In genomic region chr17:35517526-35517925, GRCm38 (mm10) we compare ENCODE assay signal across 7 mouse cellular contexts. TPM values are rescaled to one million over a fixed set of nuclear protein-coding genes. Genes with fewer than 3 reads are reported as not detected.
DNase-seq lines count a peak whose midpoint lies in the region; ATAC-seq and TF ChIP-seq lines count a peak whose summit lies in the region.

No protein-coding gene starts in this region.

- 6% methylated on average over 12 of the region's 12 CpGs for WGBS in lung, postnatal 0 days
- 7% methylated on average over 11 of the region's 12 CpGs for WGBS in embryonic facial prominence, embryonic 14.5 days
- WGBS in intestine, embryonic 16.5 days, result 7% methylated on average over 12 of the region's 12 CpGs
- 8% methylated on average over 12 of the region's 12 CpGs for WGBS in neural tube, embryonic 14.5 days

- no peak for TF ChIP-seq CTCF in lung, postnatal 0 days (IDR thresholded peaks at IDR 0.05)

- DNase-seq in lung, postnatal 0 days (ENCODE audit: low spot score), result peak; percentile 16
- DNase-seq in lung, adult 18-20 months, result no peak
- no peak for DNase-seq in embryonic facial prominence, embryonic 14.5 days (ENCODE audit: low spot score)
- no peak for DNase-seq in thymus, postnatal 14 days

- no peaks in the 10 kb centered on the region for H3K9me3 ChIP-seq in lung, postnatal 0 days (ENCODE audit: low read length)
- H3K9me3 ChIP-seq in embryonic facial prominence, embryonic 14.5 days (ENCODE audit: control insufficient read depth, low read length), result no peaks in the 10 kb centered on the region
- no peaks in the 10 kb centered on the region for H3K9me3 ChIP-seq in intestine, embryonic 16.5 days (ENCODE audit: control insufficient read depth, low read length)
- H3K9me3 ChIP-seq in neural tube, embryonic 14.5 days (ENCODE audit: control insufficient read depth, low read length), result no peaks in the 10 kb centered on the region

- no peak for TF ChIP-seq EP300 in lung, postnatal 0 days (IDR thresholded peaks at IDR 0.05)

- H3K4me2 ChIP-seq in lung, postnatal 0 days (replicated peaks; ENCODE audit: low read depth, low read length), result peak overlapping the region; percentile 90
- H3K4me2 ChIP-seq in embryonic facial prominence, embryonic 14.5 days (ENCODE audit: low read depth, low read length), result peak overlapping the region; percentile 83
- peak overlapping the region; percentile 82 for H3K4me2 ChIP-seq in intestine, embryonic 16.5 days (ENCODE audit: low read depth, low read length)
- peak overlapping the region; percentile 67 for H3K4me2 ChIP-seq in neural tube, embryonic 14.5 days (ENCODE audit: low read depth, low read length)

- 0 out of 2 replicates have a peak, but pooled peaks cover 4% of the 10 kb centered on the region for H3K36me3 ChIP-seq in lung, postnatal 0 days (ENCODE audit: insufficient read depth, low read length)
- H3K36me3 ChIP-seq in embryonic facial prominence, embryonic 14.5 days (ENCODE audit: control insufficient read depth, insufficient read depth, low read length), result peaks cover 21% of the 10 kb centered on the region
- H3K36me3 ChIP-seq in intestine, embryonic 16.5 days (ENCODE audit: control insufficient read depth, insufficient read depth, low read length), result no peaks in the 10 kb centered on the region
- H3K36me3 ChIP-seq in neural tube, embryonic 14.5 days (ENCODE audit: control insufficient read depth, insufficient read depth, low read length), result no peaks in the 10 kb centered on the region

- no peak for ATAC-seq in lung, postnatal 0 days
- ATAC-seq in embryonic facial prominence, embryonic 14.5 days (ENCODE audit: low read depth), result no peak
- ATAC-seq in intestine, embryonic 16.5 days, result no peak
- ATAC-seq in neural tube, embryonic 14.5 days (ENCODE audit: low read depth), result no peak
- ATAC-seq in megakaryocyte-erythroid progenitor cell, adult 5-6 weeks (replicated peaks; ENCODE audit: low FRiP score, low TSS enrichment, poor library complexity, severe bottlenecking), result no peak

- peaks cover 9% of the 10 kb centered on the region; the same call in 1 of the 2 replicates for H3K4me1 ChIP-seq in lung, postnatal 0 days (ENCODE audit: insufficient read depth, low read depth, low read length)
- peaks cover 12% of the 10 kb centered on the region; the same call in 1 of the 2 replicates for H3K4me1 ChIP-seq in embryonic facial prominence, embryonic 14.5 days (ENCODE audit: control insufficient read depth, insufficient read depth, low read length)
- peaks cover 32% of the 10 kb centered on the region for H3K4me1 ChIP-seq in intestine, embryonic 16.5 days (ENCODE audit: control insufficient read depth, insufficient read depth, low read length)
- peaks cover 9% of the 10 kb centered on the region; the same call in 1 of the 2 replicates for H3K4me1 ChIP-seq in neural tube, embryonic 14.5 days (ENCODE audit: control insufficient read depth, insufficient read depth, low read length)

- H3K9ac ChIP-seq in lung, postnatal 0 days (replicated peaks; ENCODE audit: low read depth), result peak overlapping the region; percentile 16; the same call in 1 of the 2 replicates
- peak overlapping the region; percentile 66 for H3K9ac ChIP-seq in embryonic facial prominence, embryonic 14.5 days (ENCODE audit: low read depth, low read length)
- peak overlapping the region; percentile 73 for H3K9ac ChIP-seq in intestine, embryonic 16.5 days (ENCODE audit: low read depth, low read length)
- H3K9ac ChIP-seq in neural tube, embryonic 14.5 days (replicated peaks; ENCODE audit: low read depth, low read length), result no peak overlapping the region; the same call in 1 of the 2 replicates

- H3K27me3 ChIP-seq in lung, postnatal 0 days (replicated peaks; ENCODE audit: insufficient read depth, low read length), result no peaks in the 10 kb centered on the region
- H3K27me3 ChIP-seq in embryonic facial prominence, embryonic 14.5 days (replicated peaks; ENCODE audit: control insufficient read depth, insufficient read depth, low read length), result no peaks in the 10 kb centered on the region
- H3K27me3 ChIP-seq in intestine, embryonic 16.5 days (replicated peaks; ENCODE audit: control insufficient read depth, insufficient read depth, low read length), result no peaks in the 10 kb centered on the region
- no peaks in the 10 kb centered on the region for H3K27me3 ChIP-seq in neural tube, embryonic 14.5 days (ENCODE audit: control insufficient read depth, insufficient read depth, low read length)

- H3K27ac ChIP-seq in lung, postnatal 0 days (ENCODE audit: low read length), result peak overlapping the region; percentile 16; the same call in 1 of the 2 replicates
- H3K27ac ChIP-seq in embryonic facial prominence, embryonic 14.5 days (replicated peaks; ENCODE audit: low read depth, low read length), result peak overlapping the region; percentile 69
- H3K27ac ChIP-seq in intestine, embryonic 16.5 days (ENCODE audit: low read length), result peak overlapping the region; percentile 35
- no peak overlapping the region for H3K27ac ChIP-seq in neural tube, embryonic 14.5 days (ENCODE audit: low read depth, low read length)

- peak overlapping the region; percentile 52 for H3K4me3 ChIP-seq in lung, postnatal 0 days (ENCODE audit: low read depth, low read length)
- H3K4me3 ChIP-seq in embryonic facial prominence, embryonic 14.5 days (ENCODE audit: low read depth, low read length), result peak overlapping the region; percentile 65
- peak overlapping the region; percentile 69 for H3K4me3 ChIP-seq in intestine, embryonic 16.5 days (ENCODE audit: low read length)
- H3K4me3 ChIP-seq in neural tube, embryonic 14.5 days (ENCODE audit: low read depth, low read length), result peak overlapping the region; percentile 47

RNA-seq across cellular contexts. Expression of gene Cchcr1, which starts 0.6 kb away (rescaled TPM):
- polyA plus RNA-seq in lung, postnatal 0 days (2015; fragmentation: Nextera tagmentation; extraction: Ambion mirVana), result 5.1 and 5.9 TPM in 2 replicates
- polyA plus RNA-seq in embryonic facial prominence, embryonic 14.5 days (2014; fragmentation: Nextera tagmentation; extraction: Ambion mirVana), result 10.5 and 12.2 TPM in 2 replicates
- polyA plus RNA-seq in intestine, embryonic 16.5 days (2015; fragmentation: Nextera tagmentation; extraction: Ambion mirVana), result 12.5 and 15.7 TPM in 2 replicates
- polyA plus RNA-seq in neural tube, embryonic 14.5 days (2014; fragmentation: Nextera tagmentation; extraction: Ambion mirVana), result 2.4 and 4.9 TPM in 2 replicates
- total RNA-seq in megakaryocyte-erythroid progenitor cell, adult 5-6 weeks (2014; fragmentation: Nextera tagmentation), result 9.3 and 24.6 TPM in 2 replicates
- 11.6 and 13.3 TPM in 2 replicates for total RNA-seq in megakaryocyte-erythroid progenitor cell, adult 5-6 weeks (2017)

RNA-seq across cellular contexts. Expression of gene Tcf19, which starts 0.9 kb away (rescaled TPM):
- 14.2 and 17.4 TPM in 2 replicates for polyA plus RNA-seq in lung, postnatal 0 days (2015; fragmentation: Nextera tagmentation; extraction: Ambion mirVana)
- 82.9 and 83.2 TPM in 2 replicates for polyA plus RNA-seq in embryonic facial prominence, embryonic 14.5 days (2014; fragmentation: Nextera tagmentation; extraction: Ambion mirVana)
- polyA plus RNA-seq in intestine, embryonic 16.5 days (2015; fragmentation: Nextera tagmentation; extraction: Ambion mirVana), result 57.7 and 68.3 TPM in 2 replicates
- 8.9 and 10.6 TPM in 2 replicates for polyA plus RNA-seq in neural tube, embryonic 14.5 days (2014; fragmentation: Nextera tagmentation; extraction: Ambion mirVana)
- 18.8 and 27.5 TPM in 2 replicates for total RNA-seq in megakaryocyte-erythroid progenitor cell, adult 5-6 weeks (2014; fragmentation: Nextera tagmentation)
- total RNA-seq in megakaryocyte-erythroid progenitor cell, adult 5-6 weeks (2017), result 4.7 and 8.1 TPM in 2 replicates

RNA-seq across cellular contexts. Expression of gene Pou5f1, which starts 11.7 kb away (rescaled TPM):
- polyA plus RNA-seq in lung, postnatal 0 days (2015; fragmentation: Nextera tagmentation; extraction: Ambion mirVana), result 0.13 TPM in 1 of 2 replicates, not detected in the other
- polyA plus RNA-seq in embryonic facial prominence, embryonic 14.5 days (2014; fragmentation: Nextera tagmentation; extraction: Ambion mirVana), result not detected in 2 replicates
- not detected in 2 replicates for polyA plus RNA-seq in intestine, embryonic 16.5 days (2015; fragmentation: Nextera tagmentation; extraction: Ambion mirVana)
- not detected in 2 replicates for polyA plus RNA-seq in neural tube, embryonic 14.5 days (2014; fragmentation: Nextera tagmentation; extraction: Ambion mirVana)
- 0.50 TPM in 1 of 2 replicates, not detected in the other for total RNA-seq in megakaryocyte-erythroid progenitor cell, adult 5-6 weeks (2014; fragmentation: Nextera tagmentation)
- total RNA-seq in megakaryocyte-erythroid progenitor cell, adult 5-6 weeks (2017), result 0.38 TPM in 1 of 2 replicates, not detected in the other

RNA-seq across cellular contexts. Expression of gene Psors1c2, which starts 15.5 kb away (rescaled TPM):
- not detected in 2 replicates for polyA plus RNA-seq in lung, postnatal 0 days (2015; fragmentation: Nextera tagmentation; extraction: Ambion mirVana)
- 0.59 and 1.9 TPM in 2 replicates for polyA plus RNA-seq in embryonic facial prominence, embryonic 14.5 days (2014; fragmentation: Nextera tagmentation; extraction: Ambion mirVana)
- polyA plus RNA-seq in intestine, embryonic 16.5 days (2015; fragmentation: Nextera tagmentation; extraction: Ambion mirVana), result 0.66 and 0.81 TPM in 2 replicates
- polyA plus RNA-seq in neural tube, embryonic 14.5 days (2014; fragmentation: Nextera tagmentation; extraction: Ambion mirVana), result 0.51 and 0.66 TPM in 2 replicates
- not detected in 2 replicates for total RNA-seq in megakaryocyte-erythroid progenitor cell, adult 5-6 weeks (2014; fragmentation: Nextera tagmentation)
- total RNA-seq in megakaryocyte-erythroid progenitor cell, adult 5-6 weeks (2017), result not detected in 2 replicates

RNA-seq across cellular contexts. Expression of gene Cdsn, which starts 34.4 kb away (rescaled TPM):
- 0.04 TPM in 1 of 2 replicates, not detected in the other for polyA plus RNA-seq in lung, postnatal 0 days (2015; fragmentation: Nextera tagmentation; extraction: Ambion mirVana)
- 0.97 and 1.3 TPM in 2 replicates for polyA plus RNA-seq in embryonic facial prominence, embryonic 14.5 days (2014; fragmentation: Nextera tagmentation; extraction: Ambion mirVana)
- polyA plus RNA-seq in intestine, embryonic 16.5 days (2015; fragmentation: Nextera tagmentation; extraction: Ambion mirVana), result 0.10 TPM in 2 replicates
- polyA plus RNA-seq in neural tube, embryonic 14.5 days (2014; fragmentation: Nextera tagmentation; extraction: Ambion mirVana), result 0.21 TPM in 1 of 2 replicates, not detected in the other
- total RNA-seq in megakaryocyte-erythroid progenitor cell, adult 5-6 weeks (2014; fragmentation: Nextera tagmentation), result not detected in 2 replicates
- not detected in 2 replicates for total RNA-seq in megakaryocyte-erythroid progenitor cell, adult 5-6 weeks (2017)
